Mouse (Mus musculus): ENCODE data around the gene Gm2888.
"Not testable (repeated sequence)": the region's sequence is repeated elsewhere in the genome, so short reads cannot be mapped to it uniquely, and the experiment has no call there.

Gene Gm2888

GRCm38 (mm10) chr14:3029702-3030101 is at the start of gene Gm2888:
Gene Gm2888, plus strand, starts transcription at chr14:3030002.
- DNase-seq (ENCODE audit: low spot score in 2 of 2): not testable (repeated sequence)

GRCm38 (mm10) chr14:3048727-3049512 is 19.1 kb downstream of the Gm2888 start, which contains the start of gene Gm2897:
Gene Gm2897, plus strand, starts transcription at chr14:3049285.
- not testable (repeated sequence) for DNase-seq (ENCODE audit: low spot score in 2 of 2)

- not testable (repeated sequence) for DNase-seq (ENCODE audit: low spot score in 2 of 2)
Measured at GRCm38 (mm10) chr14:3049513-3049800, 19.7 kb downstream of the Gm2888 start.

- DNase-seq (ENCODE audit: low spot score in 2 of 2): not testable (repeated sequence)
Measured at GRCm38 (mm10) chr14:3050087-3050486, 20.3 kb downstream of the Gm2888 start.
